Comparison of ENCODE assay signal across 8 mouse cellular contexts in genomic region chr3:89998612-89999054, GRCm38 (mm10). TPM values are rescaled to one million over a fixed set of nuclear protein-coding genes. Genes with fewer than 3 reads are reported as not detected.
DNase-seq lines count a peak whose midpoint lies in the region; ATAC-seq lines count a peak whose summit lies in the region.

Gene Hax1 (minus strand): TSS chr3:89998780.

- H3K4me1 ChIP-seq in lung, embryonic 16.5 days (replicated peaks; ENCODE audit: control insufficient read depth, insufficient read depth, low read length), result peaks cover 5% of the 10 kb centered on the region

- H3K27me3 ChIP-seq in lung, embryonic 16.5 days (ENCODE audit: control insufficient read depth, insufficient read depth, low read depth, low read length), result no peaks in the 10 kb centered on the region

- H3K4me2 ChIP-seq in lung, embryonic 16.5 days (ENCODE audit: low read depth, low read length), result peak within 1 kb of the TSS; percentile 66

- DNase-seq in MEL-GATA-1-ER (ENCODE audit: extremely low read depth, low read depth), result peak; percentile 95
- peak; percentile 93 for DNase-seq in cerebellum, adult 8-10 months
- peak; percentile 98 for DNase-seq in forelimb bud, embryonic 11.5 days (ENCODE audit: low read depth, low spot score)
- peak; percentile 84 for DNase-seq in layer of hippocampus, adult 9-10 months (ENCODE audit: low spot score)
- peak; percentile 82 for DNase-seq in ovary, postnatal 10 days (ENCODE audit: low spot score)
- DNase-seq in thymus, postnatal 10 days (ENCODE audit: low spot score in 2 of 2), result peak; percentile 90 to 91

- ATAC-seq in hematopoietic stem cell, adult 5-6 weeks (replicated peaks in 1 of 2; ENCODE audit: insufficient read depth in 1 of 2, low FRiP score in 2 of 2, low TSS enrichment in 1 of 2, low read depth in 1 of 2, poor library complexity in 2 of 2, severe bottlenecking in 2 of 2), result peak; percentile 96 to 97
- peak; percentile 97 for ATAC-seq in lung, embryonic 16.5 days (ENCODE audit: low read depth)

- peak within 1 kb of the TSS; percentile 57 for H3K4me3 ChIP-seq in lung, embryonic 16.5 days (ENCODE audit: low read length)

- H3K27ac ChIP-seq in lung, embryonic 16.5 days (ENCODE audit: low read length), result peak within 1 kb of the TSS; percentile 97

- H3K9ac ChIP-seq in lung, embryonic 16.5 days (ENCODE audit: low read length), result peak within 1 kb of the TSS; percentile 93

- peaks cover 21% of the 10 kb centered on the region for H3K36me3 ChIP-seq in lung, embryonic 16.5 days (ENCODE audit: control insufficient read depth, insufficient read depth, low read length)

- H3K9me3 ChIP-seq in lung, embryonic 16.5 days (ENCODE audit: control insufficient read depth, low read length), result no peaks in the 10 kb centered on the region

- under 1% methylated on average over 26 of the region's 26 CpGs for WGBS in lung, embryonic 16.5 days

RNA-seq across cellular contexts. Expression of gene Hax1, which starts in this region (rescaled TPM):
- total RNA-seq in hematopoietic stem cell, adult 5-6 weeks (2017), result 72.0 and 75.5 TPM in 2 replicates
- polyA plus RNA-seq in lung, embryonic 16.5 days (2015; fragmentation: Nextera tagmentation; extraction: Ambion mirVana), result 152 and 155 TPM in 2 replicates

Comparison
In these comparisons a context has a peak if more than half of its experiments do, and no peak if none do; other contexts are left out.
1. Peak in every context shown above with its lines: DNase-seq, ATAC-seq, H3K4me3 ChIP-seq and H3K27ac ChIP-seq.